Mouse (Mus musculus) cerebellum, postnatal 4 days (tissue): ENCODE results near the gene Dnah7c.

Experiments used
- DNase-seq, 2 experiments: peaks; one replicate each; pipeline ENCODE4 v3.0.0; 2022; ENCODE audit warnings: low spot score in 2 of 2, mixed read lengths in 1 of 2

Gene Dnah7c

GRCm38 (mm10) chr1:46854036-46854900 is 428.9 kb downstream of the Dnah7c start:
- DNase-seq = no peak

- DNase-seq = no peak
Observed at GRCm38 (mm10) chr1:46856498-46856897, 431.1 kb downstream of the Dnah7c start.
